Mouse (Mus musculus) stomach, embryonic 15.5 days (tissue): ENCODE measurements around the gene Sebox. TPM values are rescaled to one million over a fixed set of nuclear protein-coding genes. Genes with fewer than 3 reads are reported as not detected.

ENCODE experiments used
- ATAC-seq: fragments of 200-750 bp; cut with Nextera tagmentation; 2 replicates; pipeline ENCODE4 v1.8.0; 2017; ENCODE audit warnings: low read depth, moderate number of reproducible peaks, moderate TSS enrichment; ENCODE audit not compliant: insufficient read depth, low FRiP score
- H3K27ac ChIP-seq: fragments of 300-500 bp; sonication (generic); 2 replicates; pipeline ENCODE4 v1.5.1; 2015; ENCODE audit warnings: mild to moderate bottlenecking, inconsistent platforms
- H3K27me3 ChIP-seq: fragments of 300-500 bp; sonication (generic); replicated peaks from 2 replicates; pipeline ENCODE4 v1.6.1; 2015; ENCODE audit warnings: inconsistent platforms
- H3K36me3 ChIP-seq: fragments of 300-500 bp; sonication (generic); 2 replicates; pipeline ENCODE4 v1.6.1; 2015; ENCODE audit warnings: inconsistent platforms
- H3K4me1 ChIP-seq: fragments of 300-500 bp; sonication (generic); 2 replicates; pipeline ENCODE4 v1.6.1; 2015; ENCODE audit warnings: inconsistent platforms
- H3K4me2 ChIP-seq: fragments of 300-500 bp; sonication (generic); 2 replicates; pipeline ENCODE4 v1.6.1; 2015; ENCODE audit warnings: mild to moderate bottlenecking, inconsistent platforms
- H3K4me3 ChIP-seq: fragments of 300-500 bp; sonication (generic); replicated peaks from 2 replicates; pipeline ENCODE4 v1.5.1; 2015; ENCODE audit warnings: inconsistent platforms
- H3K9ac ChIP-seq: fragments of 300-500 bp; sonication (generic); 2 replicates; pipeline ENCODE4 v1.6.1; 2015; ENCODE audit warnings: inconsistent platforms
- H3K9me3 ChIP-seq: fragments of 300-500 bp; sonication (generic); 2 replicates; pipeline ENCODE4 v1.6.1; 2016; ENCODE audit warnings: inconsistent platforms
- WGBS: fragments of 180-500 bp; shearing (Covaris S2); methylation state at CpG from one replicate; pipeline ENCODE4 v1.1.7; 2015; 5-methylcytosine and 5-hydroxymethylcytosine counted together
- polyA plus RNA-seq: library from polyadenylated mRNA; unstranded; fragments of >200 nt; fragmentation: Nextera tagmentation; extraction: Ambion mirVana; gene quantifications from 2 replicates; pipeline ENCODE4 v1.2.1, GENCODE M21; 2015

Gene Sebox
- polyA plus RNA-seq, 1 experiment from 2014 or later = not detected

DNA sequence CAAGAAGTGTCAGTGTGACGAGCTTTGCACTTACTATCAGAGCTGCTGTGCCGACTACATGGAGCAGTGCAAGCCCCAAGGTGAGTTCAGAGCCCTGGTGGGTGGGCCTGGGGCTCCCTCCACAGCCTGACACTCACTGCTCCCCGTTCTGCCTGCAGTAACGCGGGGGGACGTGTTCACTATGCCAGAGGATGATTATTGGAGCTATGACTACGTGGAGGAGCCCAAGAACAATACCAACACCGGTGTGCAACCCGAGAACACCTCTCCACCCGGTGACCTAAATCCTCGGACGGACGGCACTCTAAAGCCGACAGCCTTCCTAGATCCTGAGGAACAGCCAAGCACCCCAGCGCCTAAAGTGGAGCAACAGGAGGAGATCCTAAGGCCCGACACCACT, 3.7 kb upstream of the Sebox start:
- Histone ChIP-seq H3K9me3 (no peaks in the 10 kb centered on the region), H3K4me2 (peak overlapping the region; percentile 10; the same call in 1 of the 2 replicates), H3K36me3 (no peaks in the 10 kb centered on the region), H3K4me3 (peak overlapping the region; percentile 11; the same call in 1 of the 2 replicates), H3K9ac (no peak overlapping the region), H3K27me3 (peaks cover 35% of the 10 kb centered on the region), H3K27ac (no peak overlapping the region), H3K4me1 (peaks cover 14% of the 10 kb centered on the region)
- WGBS = 38% methylated on average over 16 of the region's 16 CpGs
- ATAC-seq = no peak

- H3K4me1 ChIP-seq = peaks cover 14% of the 10 kb centered on the region
- WGBS = 54% methylated on average over 9 of the region's 9 CpGs
- peak overlapping the region; percentile 3; the same call in 1 of the 2 replicates for H3K4me2 ChIP-seq
- no peaks in the 10 kb centered on the region for H3K9me3 ChIP-seq
- no peak for ATAC-seq
- H3K27me3 ChIP-seq = peaks cover 29% of the 10 kb centered on the region
- no peak overlapping the region for H3K27ac ChIP-seq
- no peak overlapping the region for H3K4me3 ChIP-seq
- H3K36me3 ChIP-seq = no peaks in the 10 kb centered on the region
- no peak overlapping the region for H3K9ac ChIP-seq
Measured at GRCm38 (mm10) chr11:78500623-78501202, 2.5 kb upstream of the Sebox start.

- H3K4me2 ChIP-seq = no peak overlapping the region
- no peak overlapping the region for H3K9ac ChIP-seq
- ATAC-seq = no peak
- H3K27me3 ChIP-seq = peaks cover 21% of the 10 kb centered on the region
- H3K4me1 ChIP-seq = peaks cover 14% of the 10 kb centered on the region
- 64% methylated on average over 20 of the region's 20 CpGs for WGBS
- no peak overlapping the region for H3K4me3 ChIP-seq
- no peaks in the 10 kb centered on the region for H3K9me3 ChIP-seq
- H3K36me3 ChIP-seq = no peaks in the 10 kb centered on the region
- H3K27ac ChIP-seq = no peak overlapping the region
Measured at GRCm38 (mm10) chr11:78501529-78501928, 1.7 kb upstream of the Sebox start.

GRCm38 (mm10) chr11:78505430-78505829, 2.2 kb downstream of the Sebox start:
- H3K4me3 ChIP-seq = no peak overlapping the region
- H3K4me1 ChIP-seq = no peaks in the 10 kb centered on the region
- peaks cover 11% of the 10 kb centered on the region for H3K36me3 ChIP-seq
- 82% methylated on average over 3 of the region's 3 CpGs for WGBS
- H3K27me3 ChIP-seq = 0 out of 2 replicates have a peak, but pooled peaks cover 5% of the 10 kb centered on the region
- H3K4me2 ChIP-seq = no peak overlapping the region
- H3K9me3 ChIP-seq = no peaks in the 10 kb centered on the region
- H3K9ac ChIP-seq = no peak overlapping the region
- no peak overlapping the region for H3K27ac ChIP-seq
- ATAC-seq = no peak

DNA sequence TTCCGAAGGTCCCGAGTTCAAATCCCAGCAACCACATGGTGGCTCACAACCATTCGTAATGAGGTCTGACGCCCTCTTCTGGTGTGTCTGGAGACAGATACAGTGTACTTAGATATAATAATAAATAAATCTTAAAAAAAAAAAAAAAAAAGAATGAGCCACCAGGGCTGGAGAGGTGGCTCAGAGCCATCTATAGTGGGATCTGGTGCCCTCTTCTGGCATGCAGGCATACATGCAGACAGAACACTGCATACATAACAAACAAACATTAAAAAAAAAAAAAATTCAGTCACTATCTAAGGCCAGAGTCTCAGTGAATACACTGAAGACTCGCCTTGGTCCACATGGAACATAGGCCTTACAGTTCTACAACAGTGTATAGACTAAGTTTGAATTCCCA, 5.9 kb downstream of the Sebox start:
- peaks cover 11% of the 10 kb centered on the region for H3K36me3 ChIP-seq
- no peaks in the 10 kb centered on the region for H3K9me3 ChIP-seq
- H3K27me3 ChIP-seq = no peaks in the 10 kb centered on the region
- H3K4me3 ChIP-seq = no peak overlapping the region
- no peak overlapping the region for H3K4me2 ChIP-seq
- H3K27ac ChIP-seq = no peak overlapping the region
- no peak overlapping the region for H3K9ac ChIP-seq
- 77% methylated on average over 5 of the region's 5 CpGs for WGBS
- no peak for ATAC-seq
- H3K4me1 ChIP-seq = peaks cover 5% of the 10 kb centered on the region; the same call in 1 of the 2 replicates

DNA sequence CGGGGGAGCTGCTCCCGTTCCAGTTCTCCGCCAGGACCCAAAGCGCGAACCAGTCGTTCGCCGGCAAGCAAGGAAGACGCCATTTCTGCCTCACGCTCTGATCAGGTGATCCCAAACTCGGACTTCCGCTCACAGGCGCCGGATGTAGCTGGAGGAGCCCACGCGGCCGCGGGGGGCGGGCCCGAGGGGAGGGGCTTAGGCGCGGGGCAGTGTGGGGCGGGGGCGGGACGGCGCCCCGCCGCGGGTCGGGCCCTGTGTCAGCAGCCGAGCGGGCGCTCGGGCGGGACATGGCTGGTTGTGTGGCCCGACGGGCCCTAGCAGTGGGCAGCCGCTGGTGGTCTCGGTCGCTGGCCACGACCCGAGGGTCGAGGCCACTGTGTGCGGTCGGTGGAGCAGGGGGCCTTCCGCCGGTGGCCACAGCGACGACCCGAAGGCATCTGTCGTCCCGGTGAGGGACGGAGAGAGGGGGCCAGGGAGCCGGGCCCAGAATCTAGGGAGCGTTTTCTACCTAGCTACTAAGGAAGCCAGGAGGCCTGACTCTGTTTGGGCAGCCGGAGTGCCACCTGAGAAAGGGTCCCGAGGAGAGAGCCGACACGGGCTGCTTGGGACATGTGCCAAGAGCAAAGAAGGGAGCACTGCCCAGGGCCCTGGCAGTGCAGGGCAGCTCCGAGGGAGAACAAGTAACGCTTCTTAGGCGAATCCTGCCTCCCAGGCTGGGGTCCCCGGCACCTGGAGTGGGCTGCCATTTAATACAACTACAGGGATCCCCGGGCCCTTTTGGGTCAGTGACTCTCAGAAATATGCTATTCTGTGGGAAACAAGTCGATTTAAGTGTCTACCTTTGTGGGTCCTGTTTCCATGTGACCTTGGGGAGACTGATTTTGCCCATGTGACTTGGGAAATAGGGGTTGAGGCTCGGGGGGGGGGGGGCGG, 9.0 kb downstream of the Sebox start, which contains the start of the genes Tmem199 and Poldip2:
Gene Tmem199, minus strand, starts transcription at position 148 of the 933 bp plus-strand sequence.
Gene Poldip2, plus strand, starts transcription at position 169 of the 933 bp plus-strand sequence.
- H3K4me2 ChIP-seq = peak within 1 kb of the TSS; percentile 87
- H3K36me3 ChIP-seq = peaks cover 31% of the 10 kb centered on the region
- H3K4me3 ChIP-seq = peak within 1 kb of the TSS; percentile 96
- peaks cover 5% of the 10 kb centered on the region; the same call in 1 of the 2 replicates for H3K4me1 ChIP-seq
- peak; percentile 95 for ATAC-seq
- under 1% methylated on average over 66 of the region's 67 CpGs for WGBS
- H3K9ac ChIP-seq = peak within 1 kb of the TSS; percentile 98
- no peaks in the 10 kb centered on the region for H3K9me3 ChIP-seq
- no peaks in the 10 kb centered on the region for H3K27me3 ChIP-seq
- H3K27ac ChIP-seq = peak within 1 kb of the TSS; percentile 70

DNA sequence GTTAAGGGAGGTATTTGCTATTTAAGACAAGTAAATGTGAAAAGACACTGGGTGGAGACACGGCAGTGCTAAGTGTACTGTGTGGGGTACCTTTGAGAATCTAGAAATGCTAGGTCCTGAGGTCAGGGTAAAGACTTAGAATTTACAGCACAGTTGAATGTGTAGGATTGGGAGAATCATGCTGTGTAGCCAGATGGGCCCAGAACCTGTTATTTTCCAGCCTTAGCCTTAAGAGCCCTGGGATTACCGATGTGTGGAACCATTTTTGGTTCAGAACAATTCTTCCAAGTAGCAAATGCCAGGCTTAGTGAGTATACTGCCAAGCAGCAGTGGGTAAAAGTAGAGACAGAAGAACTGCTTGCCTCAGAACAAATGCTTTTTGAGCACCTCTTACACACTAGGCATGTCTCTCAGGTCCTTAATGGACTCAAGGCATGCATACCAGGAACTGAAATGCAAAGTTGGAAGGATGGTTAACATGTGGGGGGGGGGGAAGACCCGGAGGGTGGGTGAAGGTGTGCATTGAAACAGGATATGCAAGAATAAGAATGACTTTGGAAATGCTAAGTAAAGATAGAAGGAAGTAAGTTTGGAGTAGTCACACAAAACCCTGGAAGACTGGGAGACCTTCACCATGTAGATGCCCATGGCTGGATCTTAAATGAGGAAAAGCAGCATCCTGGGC, 10.0 kb downstream of the Sebox start:
- H3K36me3 ChIP-seq = peaks cover 38% of the 10 kb centered on the region
- peaks cover 5% of the 10 kb centered on the region; the same call in 1 of the 2 replicates for H3K4me1 ChIP-seq
- no peak for ATAC-seq
- peak overlapping the region; percentile 98; the same call in 1 of the 2 replicates for H3K9ac ChIP-seq
- no peak overlapping the region for H3K27ac ChIP-seq
- H3K9me3 ChIP-seq = no peaks in the 10 kb centered on the region
- peak overlapping the region; percentile 96 for H3K4me3 ChIP-seq
- 74% methylated on average over 3 of the region's 3 CpGs for WGBS
- H3K4me2 ChIP-seq = peak overlapping the region; percentile 87
- H3K27me3 ChIP-seq = no peaks in the 10 kb centered on the region

- Histone ChIP-seq H3K27ac (no peak overlapping the region), H3K9ac (no peak overlapping the region), H3K27me3 (no peaks in the 10 kb centered on the region), H3K4me3 (no peak overlapping the region), H3K4me1 (peaks cover 5% of the 10 kb centered on the region; the same call in 1 of the 2 replicates), H3K4me2 (no peak overlapping the region), H3K36me3 (peaks cover 45% of the 10 kb centered on the region), H3K9me3 (no peaks in the 10 kb centered on the region)
- no peak for ATAC-seq
- WGBS = 62% methylated on average over 2 of the region's 2 CpGs
Measured at GRCm38 (mm10) chr11:78515549-78516325, 12.5 kb downstream of the Sebox start.

DNA sequence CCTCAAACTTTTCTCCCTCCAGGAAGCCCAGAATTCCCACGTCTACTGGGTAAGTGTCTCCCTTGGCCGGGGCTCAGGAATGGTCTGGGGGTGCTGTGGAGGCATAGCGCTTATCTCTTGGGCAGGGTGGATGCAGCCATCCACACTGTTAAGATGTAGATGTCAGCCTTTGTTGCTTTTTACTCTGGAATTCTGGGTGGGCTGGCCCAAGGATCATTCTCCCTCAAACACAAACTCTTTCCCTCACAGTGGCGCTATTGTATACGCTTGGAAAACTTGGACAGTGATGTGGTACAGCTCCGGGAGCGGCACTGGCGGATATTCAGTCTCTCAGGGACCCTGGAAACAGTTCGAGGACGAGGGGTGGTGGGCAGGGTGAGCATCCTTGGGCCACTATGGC, 15.7 kb downstream of the Sebox start:
- peaks cover 74% of the 10 kb centered on the region for H3K36me3 ChIP-seq
- H3K27me3 ChIP-seq = no peaks in the 10 kb centered on the region
- H3K9ac ChIP-seq = no peak overlapping the region
- no peak overlapping the region for H3K4me3 ChIP-seq
- ATAC-seq = no peak
- H3K4me2 ChIP-seq = no peak overlapping the region
- H3K27ac ChIP-seq = no peak overlapping the region
- no peaks in the 10 kb centered on the region for H3K9me3 ChIP-seq
- H3K4me1 ChIP-seq = no peaks in the 10 kb centered on the region
- WGBS = 85% methylated on average over 10 of the region's 10 CpGs

- no peak overlapping the region for H3K4me2 ChIP-seq
- no peaks in the 10 kb centered on the region for H3K4me1 ChIP-seq
- ATAC-seq = no peak
- no peak overlapping the region for H3K4me3 ChIP-seq
- no peak overlapping the region for H3K9ac ChIP-seq
- H3K36me3 ChIP-seq = peaks cover 75% of the 10 kb centered on the region
- no peak overlapping the region for H3K27ac ChIP-seq
- no peaks in the 10 kb centered on the region for H3K9me3 ChIP-seq
- WGBS = 88% methylated on average over 3 of the region's 3 CpGs
- no peaks in the 10 kb centered on the region for H3K27me3 ChIP-seq
Measured at GRCm38 (mm10) chr11:78521880-78522279, 18.6 kb downstream of the Sebox start.

DNA sequence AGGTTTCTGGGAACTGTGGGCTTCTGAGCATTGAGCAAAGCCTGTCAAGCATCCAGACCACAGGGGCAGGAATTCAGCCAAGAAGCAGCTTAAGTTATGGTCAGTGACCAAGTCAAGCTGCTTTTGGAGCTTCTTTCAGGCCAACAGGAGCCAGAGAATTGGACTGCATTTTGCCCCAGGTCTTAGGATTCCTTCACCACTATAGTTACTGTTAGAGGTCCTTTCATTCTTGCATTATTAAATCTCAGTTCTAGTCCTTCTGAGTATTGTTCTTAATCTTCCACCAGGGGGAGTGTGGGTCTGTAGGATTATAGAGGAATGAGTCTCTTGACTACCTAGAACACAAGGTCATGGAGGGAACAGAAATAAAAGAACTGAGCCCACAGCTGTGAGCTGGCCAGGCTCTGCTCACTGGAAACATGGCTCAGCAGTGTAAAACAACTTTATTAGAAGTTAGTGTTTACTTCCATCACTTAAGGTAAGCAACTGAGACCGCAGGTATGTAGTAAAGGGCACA, 19.3 kb downstream of the Sebox start:
- H3K4me3 ChIP-seq = no peak overlapping the region
- H3K27ac ChIP-seq = no peak overlapping the region
- H3K27me3 ChIP-seq = no peaks in the 10 kb centered on the region
- H3K36me3 ChIP-seq = peaks cover 77% of the 10 kb centered on the region
- 91% methylated on average over 1 of the region's 1 CpGs for WGBS
- H3K4me2 ChIP-seq = no peak overlapping the region
- ATAC-seq = no peak
- no peaks in the 10 kb centered on the region for H3K9me3 ChIP-seq
- no peaks in the 10 kb centered on the region for H3K4me1 ChIP-seq
- no peak overlapping the region for H3K9ac ChIP-seq
